Mouse (Mus musculus) brown adipose tissue, adult 24 weeks (tissue): ENCODE data around the gene Mpzl1. TPM values are rescaled to one million over a fixed set of nuclear protein-coding genes. Genes with fewer than 3 reads are reported as not detected.

Experiments
- H3K27ac ChIP-seq: fragments of 200-500 bp; replicated peaks from 2 replicates; pipeline ENCODE4 v1.5.1; 2012; ENCODE audit warnings: low read depth, mild to moderate bottlenecking, low read length
- H3K4me1 ChIP-seq: fragments of 200-500 bp; 2 replicates; pipeline ENCODE4 v1.6.1; 2012; ENCODE audit warnings: low read length, mixed read lengths; ENCODE audit not compliant: control insufficient read depth, insufficient read depth, insufficient read length
- H3K4me3 ChIP-seq: fragments of 200-500 bp; 2 replicates; pipeline ENCODE4 v1.5.1; 2012; ENCODE audit warnings: low read depth, mild to moderate bottlenecking, low read length, moderate library complexity; ENCODE audit not compliant: insufficient read depth
- polyA plus RNA-seq: library from polyadenylated mRNA; stranded (reverse); fragments of >200 nt; gene quantifications from 2 replicates; pipeline ENCODE4 v1.2.4, GENCODE M21; 2012; ENCODE audit not compliant: missing spikeins, insufficient read depth, insufficient read length

The Mpzl1 gene
- polyA plus RNA-seq, 1 experiment, result 3.4 TPM

DNA sequence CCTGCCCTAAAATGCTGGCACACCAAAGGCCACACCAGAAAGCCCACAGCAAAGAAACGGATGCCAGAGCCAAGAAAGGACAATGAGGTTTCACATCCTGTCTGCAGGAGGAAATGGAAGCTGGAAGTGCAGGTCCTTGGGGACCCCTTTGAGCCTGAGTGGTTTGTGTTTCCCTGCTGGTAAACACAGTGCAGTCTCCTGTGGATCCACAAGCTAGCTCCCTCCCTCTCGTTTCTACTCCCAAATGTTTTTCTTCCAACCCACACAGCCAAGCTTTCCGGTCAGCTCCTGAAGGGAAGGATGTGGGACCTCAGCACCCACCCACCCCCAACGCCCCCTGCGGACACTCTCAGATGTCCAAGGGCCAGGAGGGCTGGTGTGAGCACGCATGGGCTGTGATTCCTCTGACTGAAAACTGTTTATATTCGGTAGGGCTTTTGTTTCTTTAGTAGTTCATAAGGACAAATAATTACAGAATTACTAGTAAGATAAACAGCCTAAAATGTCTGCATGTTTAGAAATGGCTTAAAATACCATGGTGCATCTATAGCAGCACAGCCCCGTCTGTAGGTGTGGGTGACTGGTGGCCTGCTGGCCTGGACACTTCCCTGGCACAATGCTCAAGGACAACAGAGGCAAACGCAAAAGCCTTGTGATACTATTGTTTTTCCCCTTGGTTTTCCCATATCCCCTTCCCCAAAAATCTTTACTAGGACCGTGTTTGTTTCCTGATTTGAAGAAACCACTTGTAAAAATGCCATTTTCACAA, 44.9 kb downstream of the Mpzl1 start:
- Histone ChIP-seq H3K4me3 (peak overlapping the region; percentile 31; the same call in 1 of the 2 replicates), H3K27ac (peak overlapping the region; percentile 87), H3K4me1 (peaks cover 13% of the 10 kb centered on the region)

DNA sequence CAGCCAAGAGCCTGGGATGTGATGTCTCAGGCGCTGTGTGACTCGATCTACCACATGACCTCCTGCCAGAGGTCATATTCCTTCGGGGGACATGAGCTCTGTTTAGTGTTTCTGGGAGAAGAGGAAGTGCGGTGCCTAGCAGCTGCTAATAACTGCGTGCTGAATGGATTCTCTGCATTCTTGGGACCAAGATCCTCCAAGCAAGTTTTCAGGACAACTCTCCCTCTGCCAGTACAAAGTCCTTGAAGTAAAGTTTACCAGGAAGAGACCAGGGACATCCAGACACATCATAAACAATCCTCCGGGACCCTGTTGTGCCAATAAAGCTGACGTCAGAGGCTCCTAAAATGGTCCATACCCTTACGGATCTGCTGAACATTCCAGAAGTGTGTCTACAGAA, 46.5 kb downstream of the Mpzl1 start:
- Histone ChIP-seq H3K4me1 (peaks cover 13% of the 10 kb centered on the region), H3K4me3 (no peak overlapping the region), H3K27ac (peak overlapping the region; percentile 36)

DNA sequence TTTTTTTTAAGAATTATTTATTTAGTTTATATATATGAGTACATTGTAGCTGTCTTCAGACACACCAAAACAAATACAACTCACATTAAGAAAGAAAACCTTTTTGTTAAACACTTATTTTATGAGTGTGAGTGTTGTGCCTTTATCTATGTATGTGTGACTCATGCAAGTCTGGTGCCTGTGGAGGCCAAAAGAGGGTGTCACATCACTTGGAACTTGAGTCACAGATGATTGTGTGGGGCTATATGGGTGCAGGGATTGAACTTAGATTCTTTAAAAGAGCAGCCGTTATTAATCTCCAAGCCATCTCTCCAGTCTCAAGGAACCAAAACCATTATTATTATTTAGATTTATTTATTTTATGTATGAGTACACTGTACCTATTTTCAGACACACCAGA, 48.0 kb downstream of the Mpzl1 start:
- Histone ChIP-seq H3K4me1 (peaks cover 13% of the 10 kb centered on the region), H3K27ac (no peak overlapping the region), H3K4me3 (no peak overlapping the region)

DNA sequence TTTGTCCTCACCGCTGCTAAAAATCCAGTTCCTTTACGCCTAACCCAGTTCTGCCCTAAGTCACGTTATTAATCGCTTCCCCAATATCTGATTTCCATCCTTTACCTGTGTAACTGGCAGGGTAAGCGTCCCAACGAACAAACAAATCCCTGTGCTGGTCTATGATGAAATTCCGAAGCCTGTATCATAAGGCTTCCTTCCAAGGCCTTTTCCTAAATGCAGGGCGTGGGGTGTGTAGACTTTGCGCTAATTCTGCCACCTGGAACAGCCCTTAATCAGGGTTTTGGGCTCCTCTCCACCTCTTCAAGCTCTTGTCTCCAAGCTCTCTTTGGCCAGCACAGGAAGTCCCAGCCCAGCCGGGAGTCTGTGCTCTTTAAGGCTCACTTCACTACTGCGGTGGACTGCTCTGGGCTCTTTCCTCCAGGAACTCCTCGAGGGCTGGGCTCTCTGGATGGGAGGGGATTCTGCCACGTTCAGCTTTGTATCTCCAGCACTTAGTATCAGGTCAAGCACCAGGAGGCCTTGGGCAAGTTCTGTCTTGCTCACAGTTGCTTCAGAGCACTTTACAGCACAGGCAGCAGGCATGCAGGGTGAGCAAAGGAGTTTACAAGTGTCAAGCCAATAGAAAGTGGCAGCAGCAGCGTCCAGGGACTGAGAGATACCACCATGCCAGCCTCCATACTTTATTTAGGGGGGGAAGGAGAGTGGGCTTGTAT, 48.8 kb downstream of the Mpzl1 start:
- no peak overlapping the region for H3K4me3 ChIP-seq

DNA sequence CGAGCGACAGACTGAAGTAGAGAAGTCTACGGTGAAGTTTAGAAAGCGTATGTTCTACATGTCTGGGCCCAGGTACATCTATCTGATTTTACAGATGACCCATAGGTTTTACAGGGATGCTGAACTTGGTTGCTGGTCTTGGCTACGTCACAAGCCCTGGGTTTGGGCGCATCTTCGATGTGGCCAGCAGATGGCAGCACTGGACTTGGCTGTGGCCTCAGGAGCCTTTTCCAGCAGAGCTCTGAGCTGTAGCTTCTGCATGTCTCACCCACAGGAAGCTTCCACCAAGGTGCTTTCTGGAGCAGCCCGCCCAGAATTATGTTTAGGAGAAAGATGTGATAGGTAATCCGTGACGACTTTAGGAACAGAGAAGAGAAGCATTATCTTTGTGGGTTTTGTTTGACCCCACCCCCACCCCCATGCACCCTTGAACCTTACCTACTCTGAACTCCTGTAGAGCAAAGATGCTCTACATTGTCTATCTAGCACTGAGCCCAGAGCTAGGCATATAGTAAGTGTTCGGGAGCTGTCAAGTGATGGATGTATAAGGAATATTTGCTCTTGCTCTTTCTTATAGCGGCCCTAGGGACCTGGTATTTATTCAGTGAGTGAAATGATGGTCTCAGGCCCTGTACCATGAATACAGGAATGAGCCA, 50.7 kb downstream of the Mpzl1 start:
- Histone ChIP-seq H3K4me3 (no peak overlapping the region), H3K27ac (no peak overlapping the region)

More for the DNA sequence above, 48.8 kb downstream of the Mpzl1 start:
- H3K27ac ChIP-seq, result peak overlapping the region; percentile 49
- H3K4me1 ChIP-seq, result peaks cover 11% of the 10 kb centered on the region

DNA sequence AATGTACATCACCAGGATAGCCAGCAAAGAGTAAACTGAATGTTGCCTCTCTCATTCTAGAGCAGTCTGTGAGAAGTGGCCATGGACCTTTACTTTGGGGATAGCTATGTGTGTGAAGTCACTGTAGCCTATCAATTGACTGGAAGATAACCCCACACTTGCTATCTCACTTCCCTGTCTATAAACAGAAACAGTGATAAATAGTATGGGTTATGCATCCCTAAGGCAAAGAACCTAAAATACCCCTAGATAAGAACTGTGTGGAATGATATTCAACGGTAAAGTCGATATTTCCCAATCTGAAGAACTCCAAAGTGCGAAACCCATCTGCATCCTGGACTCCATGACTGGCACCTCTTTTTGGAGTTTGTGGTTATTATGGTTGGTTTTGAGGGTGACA, 53.1 kb downstream of the Mpzl1 start:
- Histone ChIP-seq H3K4me3 (no peak overlapping the region), H3K27ac (no peak overlapping the region), H3K4me1 (peaks cover 3% of the 10 kb centered on the region)

More for the DNA sequence above, 50.7 kb downstream of the Mpzl1 start:
- H3K4me1 ChIP-seq, result peaks cover 8% of the 10 kb centered on the region

DNA sequence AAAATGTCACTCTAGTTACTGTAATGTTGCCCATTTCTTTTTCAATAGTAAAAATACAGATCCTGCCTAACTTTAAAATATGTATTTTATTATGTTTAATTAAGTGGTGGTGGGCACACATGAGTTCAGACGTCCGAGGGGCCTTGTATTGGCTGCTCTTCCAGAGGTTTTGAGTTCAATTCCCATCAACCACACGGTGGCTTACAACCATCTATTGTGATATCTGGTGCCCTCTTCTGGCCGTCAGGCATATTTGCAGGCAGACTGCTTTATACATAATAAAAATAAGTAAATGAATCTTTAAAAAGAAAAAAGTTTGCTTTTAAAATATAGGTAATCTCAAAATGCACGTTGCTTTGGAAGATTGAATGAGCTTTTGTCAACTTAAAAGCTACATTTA, 55.0 kb downstream of the Mpzl1 start:
- H3K4me1 ChIP-seq, result no peaks in the 10 kb centered on the region
- H3K27ac ChIP-seq, result no peak overlapping the region
- no peak overlapping the region for H3K4me3 ChIP-seq

DNA sequence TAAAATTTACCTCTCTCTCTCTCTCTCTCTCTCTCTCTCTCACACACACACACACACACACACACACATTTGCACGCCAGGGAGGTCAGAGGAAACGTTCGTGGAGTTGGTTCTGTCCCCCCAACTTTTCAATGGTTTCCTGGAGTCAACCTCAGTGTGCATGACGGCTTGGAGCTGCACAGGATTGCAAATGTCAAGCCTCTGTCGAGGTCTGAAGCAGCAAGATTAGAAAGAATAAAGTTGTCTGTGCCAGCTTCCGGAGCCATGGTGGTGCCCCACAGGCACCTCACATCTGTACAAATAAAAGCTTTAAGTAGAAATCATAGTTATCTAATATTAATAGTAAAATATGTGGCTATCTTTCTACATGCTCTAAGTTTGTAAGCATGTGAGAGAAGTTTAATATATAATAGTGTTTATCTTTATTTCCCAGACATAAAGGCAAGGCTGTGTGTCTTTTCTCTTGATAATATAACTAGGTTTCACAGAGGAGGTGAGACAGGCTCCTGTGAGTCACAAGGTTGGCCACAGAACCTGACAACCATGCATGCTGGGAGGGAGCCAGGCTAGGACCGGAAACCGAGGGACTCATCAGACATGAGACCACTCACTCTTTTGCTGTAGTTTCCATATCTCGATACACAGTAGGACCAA, 57.8 kb downstream of the Mpzl1 start:
- H3K4me1 ChIP-seq, result no peaks in the 10 kb centered on the region
- no peak overlapping the region for H3K27ac ChIP-seq
- H3K4me3 ChIP-seq, result no peak overlapping the region

DNA sequence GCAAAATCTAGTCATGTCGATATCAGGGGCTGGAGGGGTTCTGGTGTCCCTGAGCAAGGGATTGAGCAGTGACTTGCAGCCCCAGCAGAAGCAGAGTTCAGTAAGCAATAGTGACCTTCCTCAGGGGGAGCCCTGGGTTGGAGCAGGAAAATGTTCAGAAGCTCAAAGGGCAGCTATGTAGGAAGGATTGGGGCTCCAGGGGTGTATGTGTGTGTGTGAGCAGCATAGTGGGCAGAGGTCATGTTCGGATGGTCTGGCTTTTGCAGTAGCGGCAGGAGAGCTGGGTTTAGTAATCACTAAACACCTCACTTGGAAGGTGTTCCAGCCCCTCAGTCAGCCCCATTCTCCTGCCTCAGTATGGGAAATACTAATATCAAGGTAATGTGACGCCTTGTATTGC, 58.3 kb downstream of the Mpzl1 start:
- H3K27ac ChIP-seq, result no peak overlapping the region
- H3K4me3 ChIP-seq, result no peak overlapping the region
- H3K4me1 ChIP-seq, result no peaks in the 10 kb centered on the region

DNA sequence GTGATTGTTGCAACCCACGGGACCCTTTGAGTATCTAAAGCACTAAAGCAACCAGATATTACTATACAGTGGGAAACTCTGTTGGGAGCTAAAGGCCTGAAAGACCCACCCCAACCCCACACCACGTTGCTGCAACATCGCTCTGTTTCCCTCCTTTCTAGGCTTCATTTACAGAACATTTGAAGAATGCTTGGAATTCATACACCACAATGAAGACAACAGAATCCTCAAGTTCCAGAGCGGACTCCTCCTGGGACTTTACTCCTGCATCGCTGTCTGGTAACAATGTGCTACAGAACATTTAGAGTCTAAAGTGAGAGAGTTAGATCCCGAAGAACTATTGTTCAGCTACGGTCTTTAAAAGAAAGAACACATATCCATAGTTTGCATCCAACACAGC, 66.9 kb downstream of the Mpzl1 start:
- no peak overlapping the region for H3K4me3 ChIP-seq
- H3K4me1 ChIP-seq, result no peaks in the 10 kb centered on the region
- no peak overlapping the region for H3K27ac ChIP-seq

DNA sequence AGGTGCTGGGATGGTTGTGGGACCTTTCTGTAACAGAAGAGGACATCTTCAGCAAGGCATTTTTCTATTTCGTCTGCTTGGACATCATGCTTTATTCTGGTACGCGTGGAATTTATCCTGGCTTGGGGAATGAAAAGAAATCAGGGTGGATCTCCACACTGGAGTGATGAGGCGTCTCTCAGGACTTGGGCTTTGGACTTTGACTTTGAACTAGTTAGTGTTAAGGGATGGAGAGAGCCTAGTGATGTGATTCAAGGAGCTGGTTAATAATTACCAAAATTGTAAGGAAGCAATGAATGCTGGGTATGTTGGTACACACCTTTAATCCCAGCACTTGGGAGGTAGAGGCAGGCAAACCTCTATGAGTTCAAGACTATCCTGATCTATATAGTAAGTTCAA, 69.1 kb downstream of the Mpzl1 start:
- no peak overlapping the region for H3K4me3 ChIP-seq
- H3K27ac ChIP-seq, result no peak overlapping the region
- no peaks in the 10 kb centered on the region for H3K4me1 ChIP-seq

DNA sequence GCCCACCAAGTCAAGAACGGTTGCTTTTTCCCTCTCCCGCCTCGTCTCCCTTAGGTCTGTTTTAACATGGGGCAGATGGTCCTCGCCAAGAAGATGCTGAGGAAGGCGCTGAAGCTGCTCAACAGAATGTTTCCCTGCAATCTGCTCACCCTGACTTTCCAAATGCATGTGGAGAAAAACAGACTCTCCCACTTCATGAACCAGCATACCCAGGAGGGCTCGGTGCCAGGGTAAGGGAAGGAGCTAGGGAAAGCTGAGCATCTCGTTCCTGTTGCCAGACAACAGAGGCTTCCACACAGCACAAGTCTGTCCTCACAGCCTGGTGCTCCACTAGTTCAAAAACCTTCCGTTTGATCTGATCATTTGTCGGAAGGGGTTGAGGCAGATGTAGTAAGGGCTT, 75.3 kb downstream of the Mpzl1 start:
- Histone ChIP-seq H3K4me1 (no peaks in the 10 kb centered on the region), H3K27ac (no peak overlapping the region), H3K4me3 (no peak overlapping the region)

DNA sequence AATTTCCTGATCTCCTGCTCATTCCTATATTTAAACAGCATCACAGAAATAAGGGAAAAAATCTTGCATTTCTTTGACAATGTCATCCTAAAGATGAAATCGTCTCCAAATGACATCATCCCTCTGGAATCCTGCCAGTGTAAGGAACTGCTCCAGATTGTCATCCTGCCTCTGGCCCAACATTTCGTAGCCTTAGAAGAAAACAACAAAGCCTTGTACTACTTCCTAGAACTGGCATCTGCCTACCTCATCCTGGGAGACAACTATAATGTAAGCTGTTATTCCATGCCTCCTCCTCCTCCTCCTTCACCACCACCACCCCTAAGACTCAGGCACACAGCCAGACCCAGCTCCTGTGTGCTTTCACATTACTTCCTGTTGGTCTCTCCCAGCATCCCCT, 77.6 kb downstream of the Mpzl1 start:
- Histone ChIP-seq H3K27ac (no peak overlapping the region), H3K4me3 (no peak overlapping the region), H3K4me1 (no peaks in the 10 kb centered on the region)
